Mouse (Mus musculus): ENCODE data around the gene Aldh1a3. TPM values are rescaled to one million over a fixed set of nuclear protein-coding genes. Genes with fewer than 3 reads are reported as not detected.

Gene Aldh1a3
- polyA plus RNA-seq, 1 experiment, result 2.0 TPM

GRCm38 (mm10) chr7:66438787-66439669, 11.7 kb upstream of the Aldh1a3 start:
- TF ChIP-seq TCF12 (IDR thresholded peaks at IDR 0.05; ENCODE audit: insufficient read depth, poor library complexity, severe bottlenecking) (no peak), POLR2AphosphoS2 (IDR thresholded peaks at IDR 0.05; ENCODE audit: insufficient read length, low read depth) (no peak), POLR2A (IDR thresholded peaks at IDR 0.05; ENCODE audit: insufficient read length, low read depth) (no peak), MAX (IDR thresholded peaks at IDR 0.05; ENCODE audit: low read depth) (no peak), MYOD1 (IDR thresholded peaks at IDR 0.05; ENCODE audit: control insufficient read depth in 1 of 3, insufficient read length in 2 of 3, low read depth in 2 of 3) (peak in 1 of 3 experiments; percentile 36), REST (IDR thresholded peaks at IDR 0.05; ENCODE audit: insufficient read depth, insufficient read length) (no peak), TCF3 (IDR thresholded peaks at IDR 0.05; ENCODE audit: insufficient read length, low read depth) (no peak), E2F4 (IDR thresholded peaks at IDR 0.05; ENCODE audit: insufficient read depth) (no peak), USF1 (IDR thresholded peaks at IDR 0.05; ENCODE audit: low read depth) (no peak), CEBPB (IDR thresholded peaks at IDR 0.05; ENCODE audit: insufficient read depth, poor library complexity, severe bottlenecking) (no peak), MYOG (IDR thresholded peaks at IDR 0.05; ENCODE audit: control insufficient read depth in 1 of 3, insufficient read depth in 1 of 3, insufficient read length in 2 of 3, low read depth in 2 of 3) (peak in 1 of 3 experiments; percentile 5), SRF (IDR thresholded peaks at IDR 0.05; ENCODE audit: control insufficient read depth, insufficient read length, low read depth) (no peak)
- H3K4me3 ChIP-seq, result no peak overlapping the region

GRCm38 (mm10) chr7:66434453-66434935, 7.2 kb upstream of the Aldh1a3 start:
- peak in 2 of 3 experiments; percentile 42 to 52 for TF ChIP-seq MYOD1 (IDR thresholded peaks at IDR 0.05; ENCODE audit: control insufficient read depth in 1 of 3, insufficient read length in 2 of 3, low read depth in 2 of 3)
- no peak for TF ChIP-seq POLR2AphosphoS2 (IDR thresholded peaks at IDR 0.05; ENCODE audit: insufficient read length, low read depth)
- no peak overlapping the region for H3K4me2 ChIP-seq (ENCODE audit: low read depth)

More at GRCm38 (mm10) chr7:66438787-66439669, 11.7 kb upstream of the Aldh1a3 start:
- H3ac ChIP-seq (ENCODE audit: control insufficient read depth, insufficient read length), result no peak overlapping the region
- H3K36me3 ChIP-seq (ENCODE audit: control insufficient read depth, insufficient read depth), result no peaks in the 10 kb centered on the region
- no peaks in the 10 kb centered on the region for H3K27me3 ChIP-seq (ENCODE audit: control insufficient read depth, insufficient read depth, insufficient read length)
- H3K4me2 ChIP-seq (ENCODE audit: low read depth), result peak overlapping the region; percentile 26
- no peaks in the 10 kb centered on the region for H3K79me2 ChIP-seq (ENCODE audit: control insufficient read depth, insufficient read depth)

GRCm38 (mm10) chr7:66427053-66427436, 272 bp downstream of the Aldh1a3 start:
- H3K79me2 ChIP-seq (ENCODE audit: control insufficient read depth, insufficient read depth), result no peaks in the 10 kb centered on the region
- H3K4me3 ChIP-seq, result no peak overlapping the region
- peak overlapping the region; percentile 65 for H3K4me2 ChIP-seq (ENCODE audit: low read depth)
- no peaks in the 10 kb centered on the region for H3K36me3 ChIP-seq (ENCODE audit: control insufficient read depth, insufficient read depth)
- TF ChIP-seq SRF (IDR thresholded peaks at IDR 0.05; ENCODE audit: control insufficient read depth, insufficient read length, low read depth) (no peak), E2F4 (IDR thresholded peaks at IDR 0.05; ENCODE audit: insufficient read depth) (no peak), POLR2A (IDR thresholded peaks at IDR 0.05; ENCODE audit: insufficient read length, low read depth) (no peak), REST (IDR thresholded peaks at IDR 0.05; ENCODE audit: insufficient read depth, insufficient read length) (no peak), POLR2AphosphoS2 (IDR thresholded peaks at IDR 0.05; ENCODE audit: insufficient read length, low read depth) (no peak), TCF12 (IDR thresholded peaks at IDR 0.05; ENCODE audit: insufficient read depth, poor library complexity, severe bottlenecking) (no peak), USF1 (IDR thresholded peaks at IDR 0.05; ENCODE audit: low read depth) (no peak), MYOG (IDR thresholded peaks at IDR 0.05; ENCODE audit: control insufficient read depth in 1 of 3, insufficient read depth in 1 of 3, insufficient read length in 2 of 3, low read depth in 2 of 3) (no peak)
- H3ac ChIP-seq (ENCODE audit: control insufficient read depth, insufficient read length), result peak overlapping the region; percentile 6
- H3K27me3 ChIP-seq (ENCODE audit: control insufficient read depth, insufficient read depth, insufficient read length), result no peaks in the 10 kb centered on the region

More at GRCm38 (mm10) chr7:66434453-66434935, 7.2 kb upstream of the Aldh1a3 start:
- H3K4me3 ChIP-seq, result no peak overlapping the region
- H3K79me2 ChIP-seq (ENCODE audit: control insufficient read depth, insufficient read depth), result no peaks in the 10 kb centered on the region
- no peak overlapping the region for H3ac ChIP-seq (ENCODE audit: control insufficient read depth, insufficient read length)
- no peaks in the 10 kb centered on the region for H3K27me3 ChIP-seq (ENCODE audit: control insufficient read depth, insufficient read depth, insufficient read length)
- H3K36me3 ChIP-seq (ENCODE audit: control insufficient read depth, insufficient read depth), result no peaks in the 10 kb centered on the region

GRCm38 (mm10) chr7:66421903-66422302, 5.4 kb downstream of the Aldh1a3 start:
- H3K4me3 ChIP-seq, result no peak overlapping the region
- H3K36me3 ChIP-seq (ENCODE audit: control insufficient read depth, insufficient read depth), result no peaks in the 10 kb centered on the region
- H3K79me2 ChIP-seq (ENCODE audit: control insufficient read depth, insufficient read depth), result no peaks in the 10 kb centered on the region
- TF ChIP-seq MYOG (IDR thresholded peaks at IDR 0.05; ENCODE audit: control insufficient read depth in 1 of 3, insufficient read depth in 1 of 3, insufficient read length in 2 of 3, low read depth in 2 of 3), result no peak
- TF ChIP-seq MAX (IDR thresholded peaks at IDR 0.05; ENCODE audit: low read depth), result no peak
- TF ChIP-seq POLR2AphosphoS2 (IDR thresholded peaks at IDR 0.05; ENCODE audit: insufficient read length, low read depth), result no peak
- TF ChIP-seq SRF (IDR thresholded peaks at IDR 0.05; ENCODE audit: control insufficient read depth, insufficient read length, low read depth), result no peak
- TF ChIP-seq USF1 (IDR thresholded peaks at IDR 0.05; ENCODE audit: low read depth), result no peak
- no peak for TF ChIP-seq TCF12 (IDR thresholded peaks at IDR 0.05; ENCODE audit: insufficient read depth, poor library complexity, severe bottlenecking)
- no peak for TF ChIP-seq POLR2A (IDR thresholded peaks at IDR 0.05; ENCODE audit: insufficient read length, low read depth)
- no peak overlapping the region for H3ac ChIP-seq (ENCODE audit: control insufficient read depth, insufficient read length)
- H3K4me2 ChIP-seq (ENCODE audit: low read depth), result no peak overlapping the region
- H3K27me3 ChIP-seq (ENCODE audit: control insufficient read depth, insufficient read depth, insufficient read length), result no peaks in the 10 kb centered on the region

- TF ChIP-seq TCF12 (IDR thresholded peaks at IDR 0.05; ENCODE audit: insufficient read depth, poor library complexity, severe bottlenecking) (no peak), MAX (IDR thresholded peaks at IDR 0.05; ENCODE audit: low read depth) (no peak), MYOD1 (IDR thresholded peaks at IDR 0.05; ENCODE audit: control insufficient read depth in 1 of 3, insufficient read length in 2 of 3, low read depth in 2 of 3) (no peak)
- no peaks in the 10 kb centered on the region for H3K79me2 ChIP-seq (ENCODE audit: control insufficient read depth, insufficient read depth)
- H3ac ChIP-seq (ENCODE audit: control insufficient read depth, insufficient read length), result no peak overlapping the region
- no peaks in the 10 kb centered on the region for H3K36me3 ChIP-seq (ENCODE audit: control insufficient read depth, insufficient read depth)
- H3K4me3 ChIP-seq, result no peak overlapping the region
- no peak overlapping the region for H3K4me2 ChIP-seq (ENCODE audit: low read depth)
- H3K27me3 ChIP-seq (ENCODE audit: control insufficient read depth, insufficient read depth, insufficient read length), result no peaks in the 10 kb centered on the region
Measured at GRCm38 (mm10) chr7:66418981-66419380, 8.3 kb downstream of the Aldh1a3 start.

All from myocyte (in vitro differentiated cells).